14 mouse cellular contexts compared by ENCODE assay signal in genomic region chr9:75375606-75376005, GRCm38 (mm10).
DNase-seq lines count a peak whose midpoint lies in the region.
"Had no signal": no experiment of that assay in that cellular context is flagged by ENCODE, and none has a peak within 500 bp of the region (broad histone marks: within the 10 kb centered on the region; RNA-seq: fewer than 3 reads in every experiment).

No protein-coding gene starts in this region.

- DNase-seq in cerebellum, adult 18-20 months = peak; percentile 21 to 41
- DNase-seq in cerebellum, adult 11 months = no peak
- peak; percentile 48 for DNase-seq in 3134 (ENCODE audit: extremely low read depth, insufficient read length, low spot score)
- DNase-seq in Muller cell, postnatal 12 days (ENCODE audit: inconsistent ontology term) = peak; percentile 54
- DNase-seq in cerebellum, postnatal 10 days = peak; percentile 81
- DNase-seq in natural killer cell, adult 2 months (ENCODE audit: low spot score in 2 of 2) = no peak
- no peak for DNase-seq in kidney, postnatal 25 days
- DNase-seq: gastrocnemius, postnatal 25 days; heart, adult 2 months; kidney, adult 11 months; midbrain, embryonic 14.5 days; retina, postnatal 1 day; right cerebral cortex, postnatal 4 days; thymus, adult 2 months had no signal

Comparison
In these comparisons a context has a peak if more than half of its experiments do, and no peak if none do; other contexts are left out.
1. DNase-seq: peak in cerebellum, adult 18-20 months (2 of 2), 3134 (single experiment), Muller cell, postnatal 12 days (single experiment) and cerebellum, postnatal 10 days (2 of 2); none in cerebellum, adult 11 months (single experiment), natural killer cell, adult 2 months (0 of 2) and kidney, postnatal 25 days (0 of 2).